In genomic region chr7:99095191-99095590, GRCm38 (mm10) we compare ENCODE assay signal across 9 mouse cellular contexts. TPM values are rescaled to one million over a fixed set of nuclear protein-coding genes. Genes with fewer than 3 reads are reported as not detected.
DNase-seq lines count a peak whose midpoint lies in the region; ATAC-seq and TF ChIP-seq lines count a peak whose summit lies in the region.
"Had no signal": no experiment of that assay in that cellular context is flagged by ENCODE, and none has a peak within 500 bp of the region (broad histone marks: within the 10 kb centered on the region; RNA-seq: fewer than 3 reads in every experiment).

No protein-coding gene starts in this region.

- H3K27ac ChIP-seq in heart, embryonic 12.5 days (ENCODE audit: poor library complexity, severe bottlenecking): no peak overlapping the region
- H3K27ac ChIP-seq in midbrain, postnatal 0 days (ENCODE audit: low read depth, low read length): no peak overlapping the region
- H3K27ac ChIP-seq: liver, embryonic 15.5 days had no signal

- TF ChIP-seq CTCF in Patski (IDR thresholded peaks at IDR 0.05): peak; percentile 66
- peak; percentile 49 for TF ChIP-seq CTCF in midbrain, postnatal 0 days (IDR thresholded peaks at IDR 0.05)

- POLR2A ChIA-PET in Patski (lab: Charles Lee): no interaction called here

- no peaks in the 10 kb centered on the region for H3K9me3 ChIP-seq in heart, embryonic 12.5 days (replicated peaks)
- H3K9me3 ChIP-seq in midbrain, postnatal 0 days (ENCODE audit: low read length): no peaks in the 10 kb centered on the region
- H3K9me3 ChIP-seq: liver, embryonic 15.5 days had no signal

- H3K36me3 ChIP-seq in heart, embryonic 12.5 days: peaks cover 35% of the 10 kb centered on the region
- peaks cover 9% of the 10 kb centered on the region for H3K36me3 ChIP-seq in midbrain, postnatal 0 days (ENCODE audit: insufficient read depth, low read length)

- peaks cover 18% of the 10 kb centered on the region for H3K4me1 ChIP-seq in heart, embryonic 12.5 days (replicated peaks)
- no peaks in the 10 kb centered on the region for H3K4me1 ChIP-seq in midbrain, postnatal 0 days (ENCODE audit: insufficient read depth, low read length)

- in situ Hi-C loops in Patski (cut with MboI; ENCODE audit: low pct_unique_long_range_greater_than_20kb): no loop called here

- no peak overlapping the region for H3K9ac ChIP-seq in heart, embryonic 12.5 days
- H3K9ac ChIP-seq in midbrain, postnatal 0 days (replicated peaks; ENCODE audit: low read length, poor library complexity, severe bottlenecking): no peak overlapping the region
- H3K9ac ChIP-seq: liver, embryonic 15.5 days had no signal

- H3K4me3 ChIP-seq in heart, embryonic 12.5 days: no peak overlapping the region
- no peak overlapping the region for H3K4me3 ChIP-seq in midbrain, postnatal 0 days (ENCODE audit: low read depth, low read length)
- H3K4me3 ChIP-seq: liver, embryonic 15.5 days had no signal

- peak; percentile 38 to 66 for DNase-seq in heart, postnatal 36 days
- DNase-seq in B cell, adult 2 months: peak; percentile 77 to 80
- no peak for DNase-seq in Patski (ENCODE audit: low read depth, low spot score)
- DNase-seq in midbrain, postnatal 0 days (ENCODE audit: low spot score): no peak
- DNase-seq in layer of hippocampus, adult 8-10 months (ENCODE audit: low spot score in 2 of 2): no peak
- no peak for DNase-seq in urinary bladder, postnatal 36 days (ENCODE audit: low spot score in 2 of 2)

- 65% methylated on average over 4 of the region's 4 CpGs for WGBS in heart, embryonic 12.5 days
- 68% methylated on average over 3 of the region's 4 CpGs for WGBS in midbrain, postnatal 0 days

- no peaks in the 10 kb centered on the region for H3K27me3 ChIP-seq in heart, embryonic 12.5 days (replicated peaks)
- H3K27me3 ChIP-seq in Patski: no peaks in the 10 kb centered on the region
- H3K27me3 ChIP-seq in midbrain, postnatal 0 days (ENCODE audit: insufficient read depth, low read length): no peaks in the 10 kb centered on the region
- H3K27me3 ChIP-seq: liver, embryonic 15.5 days had no signal

- CTCF ChIA-PET in Patski (lab: Charles Lee): interaction anchor here (1.3 to 2.0 kb wide), 2 partner anchors 13 to 234 kb away, joined by 3 to 5 read pairs; no protein-coding TSS in a partner anchor

- no peak overlapping the region for H3K4me2 ChIP-seq in heart, embryonic 12.5 days
- no peak overlapping the region for H3K4me2 ChIP-seq in midbrain, postnatal 0 days (ENCODE audit: low read depth, low read length, poor library complexity, severe bottlenecking)
- H3K4me2 ChIP-seq: liver, embryonic 15.5 days had no signal

- no peak for ATAC-seq in heart, embryonic 12.5 days (ENCODE audit: insufficient number of reproducible peaks, low FRiP score)
- ATAC-seq in Patski: no peak
- ATAC-seq in erythroblast, adult 5-6 weeks (replicated peaks; ENCODE audit: low FRiP score, poor library complexity, severe bottlenecking): peak; percentile 70; the same call in 1 of the 2 replicates
- ATAC-seq in midbrain, postnatal 0 days (ENCODE audit: low FRiP score): no peak

- intact Hi-C loops in heart, postnatal 36 days (cut with DNase I): no loop called here

RNA-seq across cellular contexts. Expression of gene Uvrag, which starts 45.8 kb away (rescaled TPM):
- 10 to 100 TPM; 21.6 to 28.6 TPM for total RNA-seq in heart, postnatal 36 days (2021)
- polyA plus RNA-seq in heart, embryonic 12.5 days (2016; fragmentation: Nextera tagmentation; extraction: Ambion mirVana): 18.8 and 19.6 TPM in 2 replicates
- polyA plus RNA-seq in Patski (2021): 29.6 TPM
- 8.4 and 8.5 TPM in 2 replicates for total RNA-seq in erythroblast, adult 5-6 weeks (2015; ENCODE audit: low replicate concordance)
- 6.6 and 9.3 TPM in 2 replicates for total RNA-seq in erythroblast, adult 5-6 weeks (2017; ENCODE audit: low replicate concordance)
- 23.3 and 26.3 TPM in 2 replicates for total RNA-seq in midbrain, postnatal 0 days (2014; rRNA removed)
- 13.5 and 19.8 TPM in 2 replicates for polyA plus RNA-seq in midbrain, postnatal 0 days (2015; fragmentation: Nextera tagmentation; extraction: Ambion mirVana)
- 10 to 100 TPM; 41.6 to 54.7 (median 52.8) TPM for total RNA-seq in layer of hippocampus, adult 8-10 months (2022)

Comparison
In these comparisons a context has a peak if more than half of its experiments do, and no peak if none do; other contexts are left out.
1. DNase-seq: peak in heart, postnatal 36 days (2 of 2) and B cell, adult 2 months (2 of 2); none in Patski (single experiment), midbrain, postnatal 0 days (single experiment), layer of hippocampus, adult 8-10 months (0 of 2) and urinary bladder, postnatal 36 days (0 of 2).